Mouse (Mus musculus): ENCODE results near the gene Rbm4. TPM values are rescaled to one million over a fixed set of nuclear protein-coding genes. Genes with fewer than 3 reads are reported as not detected.

Gene Rbm4
- total RNA-seq, 2 experiments from 2014 or later = 57.6 to 68.1 TPM

GRCm38 (mm10) chr19:4741482-4741881 is 52.2 kb downstream of the Rbm4 start:
- DNase-seq = peak in 1 of 2 experiments; percentile 39

GRCm38 (mm10) chr19:4739762-4740161 is 53.9 kb downstream of the Rbm4 start:
- DNase-seq = no peak

GRCm38 (mm10) chr19:4739053-4739452 is 54.6 kb downstream of the Rbm4 start:
- DNase-seq = no peak

GRCm38 (mm10) chr19:4737866-4738265 is 55.8 kb downstream of the Rbm4 start:
- no peak for DNase-seq

Other genes starting within 250 kb of the Rbm4 start
- gene Lrfn4, start 178.2 kb downstream of the Rbm4 start, total RNA-seq (2021) = 1 to 10 TPM; 5.5 to 6.9 TPM
- 10 to 100 TPM; 36.2 to 38.3 TPM for gene Rce1, start 168.3 kb downstream of the Rbm4 start, total RNA-seq (2021)
- under 1 TPM in 1 of 2 experiments, not detected in 1; 0.13 TPM for gene Gm960, start 95.2 kb downstream of the Rbm4 start, total RNA-seq (2021)
- gene Sptbn2, start 82.7 kb downstream of the Rbm4 start, total RNA-seq (2021) = under 1 TPM; 0.49 to 0.53 TPM
- 10 to 100 TPM; 16.4 to 17.1 TPM for gene Rbm4b, start 37.4 kb downstream of the Rbm4 start, total RNA-seq (2021)
- 10 to 100 TPM; 24.5 to 25.1 TPM for gene Gm21992, start 17.7 kb upstream of the Rbm4 start, total RNA-seq (2021)
- gene Rbm14, start 17.7 kb upstream of the Rbm4 start, total RNA-seq (2021) = 10 to 100 TPM; 48.7 to 60.3 TPM
- 100 to 1,000 TPM; 112 to 121 TPM for gene Ccs, start 45.4 kb upstream of the Rbm4 start, total RNA-seq (2021)
- gene Ccdc87, start 45.5 kb upstream of the Rbm4 start, total RNA-seq (2021) = under 1 TPM in 1 of 2 experiments, not detected in 1; 0.20 TPM
- 100 to 1,000 TPM; 332 to 462 TPM for gene Ctsf, start 61.2 kb upstream of the Rbm4 start, total RNA-seq (2021)
- under 1 TPM; 0.53 to 0.66 TPM for gene Actn3, start 84.0 kb upstream of the Rbm4 start, total RNA-seq (2021)
- gene Zdhhc24, start 84.8 kb upstream of the Rbm4 start, total RNA-seq (2021) = 10 to 100 TPM; 21.3 to 21.9 TPM
- gene Bbs1, start 112.7 kb upstream of the Rbm4 start, total RNA-seq (2021) = 1 to 10 TPM; 9.1 to 9.2 TPM
- gene Dpp3, start 134.4 kb upstream of the Rbm4 start, total RNA-seq (2021) = 100 to 1,000 TPM in 1 of 2 experiments, 10 to 100 TPM in 1; 86.1 to 110 TPM
- 1 to 10 TPM; 7.7 to 8.2 TPM for gene Peli3, start 149.2 kb upstream of the Rbm4 start, total RNA-seq (2021)
- 10 to 100 TPM; 56.7 to 59.1 TPM for gene Mrpl11, start 168.2 kb upstream of the Rbm4 start, total RNA-seq (2021)
- under 1 TPM; 0.20 to 0.40 TPM for gene Npas4, start 196.4 kb upstream of the Rbm4 start, total RNA-seq (2021)
- 1 to 10 TPM; 4.5 to 5.3 TPM for gene Slc29a2, start 230.0 kb upstream of the Rbm4 start, total RNA-seq (2021)
- 10 to 100 TPM; 27.8 to 43.5 TPM for gene B4gat1, start 244.9 kb upstream of the Rbm4 start, total RNA-seq (2021)
- gene AC124502.3, start 245.0 kb upstream of the Rbm4 start, total RNA-seq (2021) = 1 to 10 TPM in 1 of 2 experiments, under 1 TPM in 1; 0.99 to 2.3 TPM
- 10 to 100 TPM; 26.7 to 29.9 TPM for gene Brms1, start 247.5 kb upstream of the Rbm4 start, total RNA-seq (2021)